In genomic region chrX:94235601-94236000, GRCm38 (mm10) we compare ENCODE assay signal across 8 mouse cellular contexts. TPM values are rescaled to one million over a fixed set of nuclear protein-coding genes. Genes with fewer than 3 reads are reported as not detected.
A peak's percentile ranks its signal among the peaks of the same experiment; 100 is the strongest.
DNase-seq lines count a peak whose midpoint lies in the region; ATAC-seq and TF ChIP-seq lines count a peak whose summit lies in the region.

No protein-coding gene starts in this region.

- peak overlapping the region; percentile 68 for H3K4me2 ChIP-seq in heart, embryonic 14.5 days (ENCODE audit: low read length)
- peak overlapping the region; percentile 53 for H3K4me2 ChIP-seq in forebrain, embryonic 12.5 days
- H3K4me2 ChIP-seq in liver, embryonic 11.5 days, result peak overlapping the region; percentile 67
- peak overlapping the region; percentile 60 for H3K4me2 ChIP-seq in stomach, postnatal 0 days (replicated peaks; ENCODE audit: low read depth)

- WGBS in heart, embryonic 14.5 days, result 30% methylated on average over 12 of the region's 12 CpGs
- WGBS in forebrain, embryonic 12.5 days, result 32% methylated on average over 12 of the region's 12 CpGs
- 23% methylated on average over 12 of the region's 12 CpGs for WGBS in liver, embryonic 11.5 days
- WGBS in stomach, postnatal 0 days, result 16% methylated on average over 12 of the region's 12 CpGs

- no peak for ATAC-seq in heart, embryonic 14.5 days (ENCODE audit: insufficient number of reproducible peaks, insufficient read depth, low FRiP score, low read depth)
- no peak for ATAC-seq in forebrain, embryonic 12.5 days (ENCODE audit: low FRiP score)
- no peak for ATAC-seq in liver, embryonic 11.5 days (replicated peaks; ENCODE audit: low FRiP score)
- no peak for ATAC-seq in stomach, postnatal 0 days (ENCODE audit: low FRiP score, low TSS enrichment)
- no peak for ATAC-seq in granulocyte monocyte progenitor cell, adult 5-6 weeks (replicated peaks; ENCODE audit: poor library complexity, severe bottlenecking)

- no peaks in the 10 kb centered on the region for H3K4me1 ChIP-seq in heart, embryonic 14.5 days (ENCODE audit: control insufficient read depth in 2 of 2, insufficient read depth in 2 of 2, low read length in 2 of 2)
- 0 out of 2 replicates have a peak, but pooled peaks cover 3% of the 10 kb centered on the region for H3K4me1 ChIP-seq in E14TG2a.4 (replicated peaks; ENCODE audit: low read depth, low read length)
- H3K4me1 ChIP-seq in forebrain, embryonic 12.5 days, result no peaks in the 10 kb centered on the region
- H3K4me1 ChIP-seq in liver, embryonic 11.5 days (replicated peaks; ENCODE audit: control insufficient read depth, insufficient read depth, low read length), result no peaks in the 10 kb centered on the region
- H3K4me1 ChIP-seq in stomach, postnatal 0 days (replicated peaks; ENCODE audit: control insufficient read depth, insufficient read depth), result no peaks in the 10 kb centered on the region

- intact Hi-C loops in heart, postnatal 25 days (cut with DNase I), result no loop called here
- intact Hi-C loops in gastrocnemius, postnatal 14 days (cut with DNase I; ENCODE audit: low total_unique reads), result no loop called here

- DNase-seq in heart, postnatal 25 days (ENCODE audit: low spot score), result no peak
- DNase-seq in liver, embryonic 11.5 days (ENCODE audit: low spot score), result peak; percentile 31
- peak; percentile 12 for DNase-seq in stomach, postnatal 0 days (ENCODE audit: low spot score)
- DNase-seq in gastrocnemius, postnatal 14 days, result no peak

- H3K4me3 ChIP-seq in heart, embryonic 14.5 days (ENCODE audit: control insufficient read depth in 1 of 2, insufficient read depth in 1 of 2, low read depth in 1 of 2, low read length in 2 of 2), result peak overlapping the region; percentile 68 to 80
- H3K4me3 ChIP-seq in E14TG2a.4 (replicated peaks; ENCODE audit: low read length), result peak overlapping the region; percentile 83
- peak overlapping the region; percentile 57 for H3K4me3 ChIP-seq in forebrain, embryonic 12.5 days (replicated peaks)
- H3K4me3 ChIP-seq in liver, embryonic 11.5 days (ENCODE audit: low read depth, low read length), result peak overlapping the region; percentile 65
- H3K4me3 ChIP-seq in stomach, postnatal 0 days (ENCODE audit: low read depth, low read length), result peak overlapping the region; percentile 66

- no peaks in the 10 kb centered on the region for H3K36me3 ChIP-seq in heart, embryonic 14.5 days (ENCODE audit: control insufficient read depth, insufficient read depth, low read length)
- H3K36me3 ChIP-seq in E14TG2a.4 (ENCODE audit: insufficient read depth, low read length), result no peaks in the 10 kb centered on the region
- H3K36me3 ChIP-seq in forebrain, embryonic 12.5 days (replicated peaks), result no peaks in the 10 kb centered on the region
- H3K36me3 ChIP-seq in liver, embryonic 11.5 days (ENCODE audit: control insufficient read depth, insufficient read depth, low read length), result no peaks in the 10 kb centered on the region
- no peaks in the 10 kb centered on the region for H3K36me3 ChIP-seq in stomach, postnatal 0 days (ENCODE audit: control insufficient read depth, insufficient read depth, low read length)

- H3K9ac ChIP-seq in heart, embryonic 14.5 days (ENCODE audit: low read length), result peak overlapping the region; percentile 84
- peak overlapping the region; percentile 62 for H3K9ac ChIP-seq in forebrain, embryonic 12.5 days
- H3K9ac ChIP-seq in liver, embryonic 11.5 days (ENCODE audit: low read depth, low read length), result peak overlapping the region; percentile 78; the same call in 1 of the 2 replicates
- H3K9ac ChIP-seq in stomach, postnatal 0 days (ENCODE audit: low read length), result peak overlapping the region; percentile 70; the same call in 1 of the 2 replicates

- 0 out of 4 replicates have a peak overlapping the region, but pooled peaks of 1 of the 2 experiments have one; percentile 27 for H3K27ac ChIP-seq in heart, embryonic 14.5 days (replicated peaks in 1 of 2; ENCODE audit: control insufficient read depth in 1 of 2, insufficient read depth in 1 of 2, low read depth in 2 of 2, low read length in 2 of 2)
- H3K27ac ChIP-seq in forebrain, embryonic 12.5 days, result no peak overlapping the region
- H3K27ac ChIP-seq in liver, embryonic 11.5 days (ENCODE audit: low read depth, low read length), result no peak overlapping the region
- H3K27ac ChIP-seq in stomach, postnatal 0 days (replicated peaks), result no peak overlapping the region

- H3K9me3 ChIP-seq in heart, embryonic 14.5 days (ENCODE audit: control insufficient read depth, low read length), result no peaks in the 10 kb centered on the region
- no peaks in the 10 kb centered on the region for H3K9me3 ChIP-seq in E14TG2a.4 (ENCODE audit: low read length)
- no peaks in the 10 kb centered on the region for H3K9me3 ChIP-seq in forebrain, embryonic 12.5 days
- H3K9me3 ChIP-seq in liver, embryonic 11.5 days (ENCODE audit: control insufficient read depth, low read length), result no peaks in the 10 kb centered on the region
- H3K9me3 ChIP-seq in stomach, postnatal 0 days (ENCODE audit: control insufficient read depth, low read length), result no peaks in the 10 kb centered on the region

- H3K27me3 ChIP-seq in heart, embryonic 14.5 days (ENCODE audit: control insufficient read depth, insufficient read depth, low read length), result peaks cover 49% of the 10 kb centered on the region
- H3K27me3 ChIP-seq in E14TG2a.4 (ENCODE audit: insufficient read depth, low read length), result peaks cover 7% of the 10 kb centered on the region
- H3K27me3 ChIP-seq in forebrain, embryonic 12.5 days, result peaks cover 56% of the 10 kb centered on the region
- H3K27me3 ChIP-seq in liver, embryonic 11.5 days (replicated peaks; ENCODE audit: control insufficient read depth, insufficient read depth, low read length), result peaks cover 39% of the 10 kb centered on the region
- no peaks in the 10 kb centered on the region for H3K27me3 ChIP-seq in stomach, postnatal 0 days (ENCODE audit: control insufficient read depth, insufficient read depth, low read length)

- no peak for TF ChIP-seq CTCF in E14TG2a.4 (conservative IDR thresholded peaks at IDR 0.05; ENCODE audit: low read length)
- no peak for TF ChIP-seq CTCF in stomach, postnatal 0 days (IDR thresholded peaks at IDR 0.05; ENCODE audit: low read depth)

- TF ChIP-seq EP300 in stomach, postnatal 0 days (optimal IDR thresholded peaks at IDR 0.05), result no peak

RNA-seq across cellular contexts. Expression of gene Klhl15, which starts 1.2 kb away (rescaled TPM):
- polyA plus RNA-seq in heart, embryonic 14.5 days (2014; fragmentation: Nextera tagmentation; extraction: Ambion mirVana), result 5.9 and 6.9 TPM in 2 replicates
- 1 to 10 TPM; 6.5 to 8.0 TPM for total RNA-seq in heart, postnatal 25 days (2021)
- 10.6 and 11.9 TPM in 2 replicates for polyA plus RNA-seq in forebrain, embryonic 12.5 days (2016; fragmentation: Nextera tagmentation; extraction: Ambion mirVana)
- 7.8 and 9.1 TPM in 2 replicates for polyA plus RNA-seq in liver, embryonic 11.5 days (2014; fragmentation: Nextera tagmentation; extraction: Ambion mirVana)
- polyA plus RNA-seq in stomach, postnatal 0 days (2015; fragmentation: Nextera tagmentation; extraction: Ambion mirVana), result 5.6 and 5.9 TPM in 2 replicates
- 1 to 10 TPM; 4.4 to 4.8 TPM for total RNA-seq in gastrocnemius, postnatal 14 days (2021)
- 8.2 and 15.5 TPM in 2 replicates for total RNA-seq in granulocyte monocyte progenitor cell, adult 5-6 weeks (2014; fragmentation: Nextera tagmentation)
- total RNA-seq in granulocyte monocyte progenitor cell, adult 5-6 weeks (2017), result 10.0 and 10.3 TPM in 2 replicates

RNA-seq across cellular contexts. Expression of gene Eif2s3x, which starts 22.9 kb away (rescaled TPM):
- polyA plus RNA-seq in heart, embryonic 14.5 days (2014; fragmentation: Nextera tagmentation; extraction: Ambion mirVana), result 46.9 and 75.7 TPM in 2 replicates
- 100 to 1,000 TPM in 1 of 2 experiments, 10 to 100 TPM in 1; 90.8 to 166 TPM for total RNA-seq in heart, postnatal 25 days (2021)
- 109 and 114 TPM in 2 replicates for polyA plus RNA-seq in forebrain, embryonic 12.5 days (2016; fragmentation: Nextera tagmentation; extraction: Ambion mirVana)
- 110 and 124 TPM in 2 replicates for polyA plus RNA-seq in liver, embryonic 11.5 days (2014; fragmentation: Nextera tagmentation; extraction: Ambion mirVana)
- polyA plus RNA-seq in stomach, postnatal 0 days (2015; fragmentation: Nextera tagmentation; extraction: Ambion mirVana), result 37.0 and 38.8 TPM in 2 replicates
- total RNA-seq in gastrocnemius, postnatal 14 days (2021), result 100 to 1,000 TPM in 1 of 2 experiments, 10 to 100 TPM in 1; 88.0 to 136 TPM
- total RNA-seq in granulocyte monocyte progenitor cell, adult 5-6 weeks (2014; fragmentation: Nextera tagmentation), result 148 TPM in 2 replicates
- total RNA-seq in granulocyte monocyte progenitor cell, adult 5-6 weeks (2017), result 166 and 189 TPM in 2 replicates

Comparison
In these comparisons a context has a peak if more than half of its experiments do, and no peak if none do; other contexts are left out.
1. DNase-seq: peak in liver, embryonic 11.5 days (single experiment) and stomach, postnatal 0 days (single experiment); none in heart, postnatal 25 days (single experiment) and gastrocnemius, postnatal 14 days (single experiment).
2. Peak in every context shown above with its lines, with median percentiles within 50 percentile points of each other: H3K4me2 ChIP-seq, H3K4me3 ChIP-seq and H3K9ac ChIP-seq.